Mouse (Mus musculus): ENCODE measurements around the gene Anapc15. TPM values are rescaled to one million over a fixed set of nuclear protein-coding genes. Genes with fewer than 3 reads are reported as not detected.

Gene Anapc15
- 45.9 TPM for polyA plus RNA-seq (2017; shearing (Covaris generic))

GRCm38 (mm10) chr7:101863415-101863814 lies at the start of gene Anapc15:
Anapc15 (plus strand) TSS chr7:101863715.

GRCm38 (mm10) chr7:101817861-101818401 lies 45.6 kb upstream of the Anapc15 start, which contains the start of gene Phox2a:
Phox2a (plus strand) TSS chr7:101818313.

DNA sequence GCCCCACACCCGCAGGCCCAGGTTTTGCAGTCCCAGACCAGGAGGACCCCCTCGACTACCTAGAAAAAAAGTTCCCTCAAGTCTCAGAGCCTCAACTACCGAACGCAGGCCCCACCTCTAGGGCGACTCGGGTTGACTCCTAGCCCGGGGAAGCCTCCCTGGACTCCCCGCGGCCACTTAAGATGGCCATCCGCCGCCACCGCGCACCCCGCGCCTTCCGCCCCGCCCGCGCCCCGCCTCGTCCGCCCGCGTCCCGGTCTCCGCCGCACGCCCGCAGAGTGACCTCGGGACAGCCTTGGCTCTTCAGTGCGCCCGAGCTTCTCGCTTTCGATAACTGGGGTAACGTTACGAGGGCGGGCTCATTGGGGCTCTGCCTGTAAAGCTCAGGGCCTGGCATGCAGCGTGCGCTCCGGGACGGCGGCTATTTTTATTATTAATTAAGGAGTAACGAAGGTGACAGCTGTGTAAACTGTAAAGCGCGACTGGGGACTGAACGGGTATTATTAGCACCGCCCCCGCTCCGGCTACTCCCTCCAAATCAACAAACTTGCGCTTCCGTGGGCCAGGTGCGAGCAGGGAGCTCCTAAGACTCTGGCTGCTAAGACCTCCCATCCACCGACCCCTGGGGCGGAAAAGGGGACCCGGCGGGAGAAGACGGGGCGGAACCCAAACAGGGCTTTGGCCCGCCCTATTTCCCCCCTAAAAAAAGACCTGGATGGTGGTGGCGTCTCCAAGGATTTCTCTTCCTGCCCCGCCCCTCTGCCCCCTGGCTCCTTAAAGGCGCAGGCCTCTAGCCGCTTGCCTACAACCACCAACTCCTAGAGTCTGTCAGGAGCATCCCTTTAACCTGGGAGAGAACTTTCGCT lies 25.7 kb upstream of the Anapc15 start, which contains the start of gene Inppl1:
TSS of gene Inppl1 (minus strand) at position 624 of the 866 bp plus-strand sequence.

DNA sequence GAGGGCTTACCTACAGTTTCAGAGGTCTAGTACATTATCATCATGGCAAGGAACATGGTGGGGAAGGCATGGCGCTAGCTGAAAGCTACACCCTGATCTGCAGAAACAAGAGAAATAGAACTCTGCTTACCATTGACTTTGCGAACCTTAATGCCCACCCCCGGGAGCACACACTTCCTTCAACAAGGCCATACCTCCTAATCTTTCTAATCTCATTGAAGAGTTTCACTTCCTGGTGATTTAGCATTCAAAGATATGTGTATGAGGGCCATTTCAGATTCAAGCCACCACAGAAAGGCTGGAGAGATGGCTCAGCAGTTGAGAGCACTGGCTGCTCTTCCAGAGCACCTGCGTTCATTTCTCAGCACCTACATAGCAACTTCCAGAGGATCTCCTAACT lies 6.4 kb upstream of the Anapc15 start, which contains the start of gene Folr2:
TSS of gene Folr2 (minus strand) at position 101 of the 400 bp plus-strand sequence.

GRCm38 (mm10) chr7:101870629-101871028 lies 7.1 kb downstream of the Anapc15 start, which contains the start of gene Folr1:
Folr1 (minus strand) TSS chr7:101870788.

DNA sequence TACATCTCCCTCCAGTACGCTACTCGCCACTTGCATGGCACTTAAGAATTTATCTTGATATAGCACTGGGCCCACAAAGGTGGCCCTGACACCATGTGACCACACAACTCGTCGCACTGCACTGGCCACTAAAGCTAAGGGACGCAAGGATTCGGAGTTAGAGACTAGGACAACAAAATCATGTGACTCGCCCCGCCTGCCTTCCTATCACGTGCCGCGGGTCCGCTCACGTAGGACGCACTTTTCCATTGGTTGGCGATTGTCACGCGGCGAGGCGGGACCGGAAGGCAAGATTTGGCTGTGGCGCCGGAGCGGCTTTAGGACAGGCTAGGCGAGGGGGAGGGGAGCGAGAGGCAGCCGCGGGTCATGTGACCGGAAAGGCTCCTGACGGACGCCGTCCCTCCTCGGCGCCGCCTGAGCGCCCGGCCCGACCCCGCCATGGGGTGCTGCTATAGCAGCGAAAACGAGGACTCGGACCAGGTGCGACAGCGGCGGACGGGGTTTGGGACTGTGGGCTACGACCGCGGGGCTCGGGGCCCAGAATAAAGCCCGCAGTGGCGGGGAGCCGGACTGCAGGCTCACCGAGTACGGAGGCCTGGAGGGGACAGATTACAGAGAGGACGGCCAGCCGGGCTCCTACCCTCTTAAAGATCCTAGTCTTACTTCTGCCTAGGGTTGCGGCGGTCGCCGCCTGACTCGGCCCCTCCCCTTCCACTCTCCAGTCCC lies 42.2 kb downstream of the Anapc15 start, which contains the start of gene Lamtor1:
TSS of gene Lamtor1 (plus strand) at position 344 of the 726 bp plus-strand sequence.

GRCm38 (mm10) chr7:101906287-101906681 lies 42.8 kb downstream of the Anapc15 start, which contains the start of gene Tomt:
Tomt (minus strand) TSS chr7:101906359.

GRCm38 (mm10) chr7:101933751-101934240 lies 70.3 kb downstream of the Anapc15 start, which contains the start of the genes Lrrc51 and Numa1:
Lrrc51 (minus strand) TSS chr7:101933895.
Numa1 (plus strand) TSS chr7:101934111.

Other genes with a start within 250 kb of the Anapc15 start
- 23.0 TPM for gene Clpb, start 200.1 kb upstream of the Anapc15 start, polyA plus RNA-seq (2017; shearing (Covaris generic))
- not detected for gene Phox2a, start 45.4 kb upstream of the Anapc15 start, polyA plus RNA-seq (2017; shearing (Covaris generic))
- gene Inppl1, start 25.5 kb upstream of the Anapc15 start, polyA plus RNA-seq (2017; shearing (Covaris generic)) = 7.6 TPM
- gene Folr2, start 6.5 kb upstream of the Anapc15 start, polyA plus RNA-seq (2017; shearing (Covaris generic)) = 0.45 TPM
- gene Folr1, start 7.1 kb downstream of the Anapc15 start, polyA plus RNA-seq (2017; shearing (Covaris generic)) = not detected
- gene Lamtor1, start 42.2 kb downstream of the Anapc15 start, polyA plus RNA-seq (2017; shearing (Covaris generic)) = 138 TPM
- 0.77 TPM for gene Tomt, start 42.6 kb downstream of the Anapc15 start, polyA plus RNA-seq (2017; shearing (Covaris generic))
- 3.8 TPM for gene Lrrc51, start 70.2 kb downstream of the Anapc15 start, polyA plus RNA-seq (2017; shearing (Covaris generic))
- 153 TPM for gene Numa1, start 70.4 kb downstream of the Anapc15 start, polyA plus RNA-seq (2017; shearing (Covaris generic))
- gene Il18bp, start 155.0 kb downstream of the Anapc15 start, polyA plus RNA-seq (2017; shearing (Covaris generic)) = 6.2 TPM
- 21.9 TPM for gene Rnf121, start 201.8 kb downstream of the Anapc15 start, polyA plus RNA-seq (2017; shearing (Covaris generic))
- 29.7 TPM for gene Xndc1, start 201.8 kb downstream of the Anapc15 start, polyA plus RNA-seq (2017; shearing (Covaris generic))
- 0.99 TPM for gene Xntrpc, start 202.0 kb downstream of the Anapc15 start, polyA plus RNA-seq (2017; shearing (Covaris generic))
- gene Trpc2, start 219.4 kb downstream of the Anapc15 start, polyA plus RNA-seq (2017; shearing (Covaris generic)) = not detected
- gene Art1, start 238.0 kb downstream of the Anapc15 start, polyA plus RNA-seq (2017; shearing (Covaris generic)) = 0.12 TPM
- gene Art5, start 245.8 kb downstream of the Anapc15 start, polyA plus RNA-seq (2017; shearing (Covaris generic)) = 0.92 TPM